Mouse (Mus musculus): ENCODE measurements at regions not wholly inside any gene's neighbourhood (a gene's known extent, or its start where the extent isn't known, plus 50 kb on each side); places are given as distances from the start of the nearest gene placed in this dataset.
"Not testable (repeated sequence)": the region's sequence is repeated elsewhere in the genome, so short reads cannot be mapped to it uniquely, and the experiment has no call there.

GRCm38 (mm10) chr13:111904616-111905212 lies 95.9 kb upstream of the Map3k1 start:
- ATAC-seq (replicated peaks; ENCODE audit: poor library complexity): peak; percentile 22; the same call in 1 of the 2 replicates

- ATAC-seq (replicated peaks; ENCODE audit: poor library complexity): peak; percentile 93
Measured at GRCm38 (mm10) chr13:111905213-111905701, 96.5 kb upstream of the Map3k1 start.

GRCm38 (mm10) chr13:111911071-111911470 lies 102.3 kb upstream of the Map3k1 start:
- no peak for ATAC-seq (replicated peaks; ENCODE audit: poor library complexity)

GRCm38 (mm10) chr13:111911661-111912312 lies 103.0 kb upstream of the Map3k1 start:
- ATAC-seq (replicated peaks; ENCODE audit: poor library complexity): peak; percentile 76

GRCm38 (mm10) chr13:111914348-111914913 lies 105.6 kb upstream of the Map3k1 start:
- no peak for ATAC-seq (replicated peaks; ENCODE audit: poor library complexity)

- ATAC-seq (replicated peaks; ENCODE audit: poor library complexity): not testable (repeated sequence)
Measured at GRCm38 (mm10) chr13:111919417-111919816, 110.6 kb upstream of the Map3k1 start.

- ATAC-seq (replicated peaks; ENCODE audit: poor library complexity): no peak
Measured at GRCm38 (mm10) chr13:111920534-111920933, 111.7 kb upstream of the Map3k1 start.

GRCm38 (mm10) chr13:111921142-111922035 lies 112.6 kb upstream of the Map3k1 start:
- no peak for ATAC-seq (replicated peaks; ENCODE audit: poor library complexity)

- ATAC-seq (replicated peaks; ENCODE audit: poor library complexity): 0 out of 2 replicates have a peak, but pooled peaks have one; percentile 24
Measured at GRCm38 (mm10) chr13:111925349-111925748, 116.6 kb upstream of the Map3k1 start.

- no peak for ATAC-seq (replicated peaks; ENCODE audit: poor library complexity)
Measured at GRCm38 (mm10) chr13:111926801-111927200, 118.0 kb upstream of the Map3k1 start.

- ATAC-seq (replicated peaks; ENCODE audit: poor library complexity): no peak
Measured at GRCm38 (mm10) chr13:111927489-111927888, 118.7 kb upstream of the Map3k1 start.

GRCm38 (mm10) chr13:111928636-111929544 lies 120.1 kb upstream of the Map3k1 start:
- peak; percentile 72 for ATAC-seq (replicated peaks; ENCODE audit: poor library complexity)

GRCm38 (mm10) chr13:111929908-111930307 lies 121.1 kb upstream of the Map3k1 start:
- peak; percentile 44 for ATAC-seq (replicated peaks; ENCODE audit: poor library complexity)

GRCm38 (mm10) chr13:111932464-111932863 lies 123.7 kb upstream of the Map3k1 start:
- ATAC-seq (replicated peaks; ENCODE audit: poor library complexity): no peak

GRCm38 (mm10) chr13:111933526-111934240 lies 124.9 kb upstream of the Map3k1 start:
- peak; percentile 38 for ATAC-seq (replicated peaks; ENCODE audit: poor library complexity)

- ATAC-seq (replicated peaks; ENCODE audit: poor library complexity): no peak
Measured at GRCm38 (mm10) chr13:111935721-111936080, 126.9 kb upstream of the Map3k1 start.

GRCm38 (mm10) chr13:111936081-111936857 lies 127.5 kb upstream of the Map3k1 start:
- peak; percentile 71 for ATAC-seq (replicated peaks; ENCODE audit: poor library complexity)

GRCm38 (mm10) chr13:111936983-111937382 lies 128.2 kb upstream of the Map3k1 start:
- ATAC-seq (replicated peaks; ENCODE audit: poor library complexity): no peak
